Mouse (Mus musculus) layer of hippocampus, adult 8-10 months (tissue): ENCODE results near the gene Qpct. TPM values are rescaled to one million over a fixed set of nuclear protein-coding genes. Genes with fewer than 3 reads are reported as not detected.

Source experiments
- total RNA-seq, 4 experiments: library from RNA; stranded (reverse); gene quantifications; 2 replicates each; pipeline ENCODE4 v1.2.4; 2022

The Qpct gene
- total RNA-seq, 4 experiments from 2014 or later = 11.6 to 17.3 (median 13.2) TPM

Other genes starting within 250 kb of the Qpct start
- gene Heatr5b, start 216.5 kb upstream of the Qpct start, total RNA-seq = 10 to 100 TPM; 48.9 to 53.8 (median 51.5) TPM
- gene Gpatch11, start 216.3 kb upstream of the Qpct start, total RNA-seq = 10 to 100 TPM; 33.1 to 47.9 (median 38.7) TPM
- gene Eif2ak2, start 169.3 kb upstream of the Qpct start, total RNA-seq = 10 to 100 TPM in 1 of 4 experiments, 1 to 10 TPM in 3; 4.2 to 10.4 (median 6.5) TPM
- under 1 TPM in 1 of 4 experiments, not detected in 3; 0.49 TPM for gene Sult6b1, start 144.9 kb upstream of the Qpct start, total RNA-seq
- gene Cebpzos, start 135.4 kb upstream of the Qpct start, total RNA-seq = 10 to 100 TPM; 25.3 to 28.4 (median 26.6) TPM
- gene Cebpz, start 114.8 kb upstream of the Qpct start, total RNA-seq = 10 to 100 TPM; 30.9 to 40.3 (median 34.4) TPM
- 10 to 100 TPM; 52.0 to 63.0 (median 56.5) TPM for gene Ndufaf7, start 114.8 kb upstream of the Qpct start, total RNA-seq
- gene Prkd3, start 31.1 kb upstream of the Qpct start, total RNA-seq = 10 to 100 TPM; 13.5 to 16.7 (median 15.2) TPM